Mouse (Mus musculus) olfactory bulb, adult 2 months (tissue): ENCODE results near the gene Nmnat2.

Source experiments
- CTCF ChIP-seq: fragments of 200-500 bp; IDR thresholded peaks from 2 replicates; pipeline ENCODE4 v1.5.1; 2012; ENCODE audit warnings: low read depth, mild to moderate bottlenecking, low read length, moderate library complexity; ENCODE audit not compliant: insufficient read depth
- POLR2A ChIP-seq: fragments of 200-500 bp; IDR thresholded peaks from 2 replicates; pipeline ENCODE4 v1.6.1; 2012; ENCODE audit warnings: mild to moderate bottlenecking, low read depth, low read length, moderate library complexity; ENCODE audit not compliant: insufficient read depth

- TF ChIP-seq CTCF (no peak), POLR2A (no peak)
Measured at GRCm38 (mm10) chr1:153155364-153155763, 200.6 kb downstream of the Nmnat2 start.
